Mouse (Mus musculus): ENCODE data around the gene Aup1. TPM values are rescaled to one million over a fixed set of nuclear protein-coding genes. Genes with fewer than 3 reads are reported as not detected.

The Aup1 gene
- polyA plus RNA-seq, 1 experiment, result 339 TPM

DNA sequence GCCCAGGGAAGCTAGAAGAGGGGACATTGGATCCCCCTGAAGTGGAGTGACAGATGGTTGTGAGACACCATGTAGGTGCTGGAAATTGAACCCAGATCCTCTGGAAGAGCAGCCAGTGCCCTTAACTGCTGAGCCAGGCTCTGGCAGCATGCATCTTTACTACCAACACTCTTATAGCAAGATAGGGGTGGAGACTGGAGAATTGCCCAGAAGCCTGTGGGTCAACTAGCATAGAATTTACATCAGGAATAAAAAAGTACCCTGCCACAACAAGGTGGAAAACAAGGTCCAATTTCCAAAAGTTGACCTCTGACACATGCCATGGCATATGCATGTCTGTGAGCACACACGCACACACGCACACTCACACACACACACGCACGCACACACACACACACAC is 29.1 kb upstream of the Aup1 start:
- TF ChIP-seq GATA1 (IDR thresholded peaks at IDR 0.05; ENCODE audit: low read length), result no peak
- TF ChIP-seq TAL1 (IDR thresholded peaks at IDR 0.05; ENCODE audit: low read length), result no peak
- no peak overlapping the region for H3K4me3 ChIP-seq (replicated peaks)
- no peaks in the 10 kb centered on the region for H3K9me3 ChIP-seq (ENCODE audit: control insufficient read depth, low read length)
- H3K36me3 ChIP-seq (ENCODE audit: control insufficient read depth), result peaks cover 83% of the 10 kb centered on the region
- H3K27me3 ChIP-seq (ENCODE audit: control insufficient read depth), result no peaks in the 10 kb centered on the region; the same call in 1 of the 2 replicates
- peaks cover 88% of the 10 kb centered on the region for H3K4me1 ChIP-seq (ENCODE audit: control insufficient read depth)

DNA sequence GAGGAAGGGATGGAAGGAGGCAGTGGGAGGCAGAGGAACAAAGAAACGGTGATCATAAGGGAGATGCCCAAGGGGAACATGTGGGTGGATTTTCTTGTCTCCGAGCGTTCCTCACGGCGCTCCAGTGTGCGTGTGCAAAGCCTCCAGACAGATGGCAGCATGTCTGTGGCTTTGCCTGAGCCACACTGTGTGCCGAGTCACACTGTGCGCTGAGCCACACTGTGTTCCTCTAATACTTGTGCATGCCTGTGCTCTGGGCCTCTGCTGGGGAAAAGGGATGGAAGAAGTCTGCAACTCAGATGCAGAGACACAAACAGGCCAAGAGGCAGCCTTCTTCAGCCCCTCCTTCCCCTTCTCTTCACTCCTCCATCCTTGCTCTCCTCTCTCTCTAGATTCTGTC is 27.0 kb upstream of the Aup1 start:
- H3K36me3 ChIP-seq (ENCODE audit: control insufficient read depth), result peaks cover 88% of the 10 kb centered on the region
- TF ChIP-seq TAL1 (IDR thresholded peaks at IDR 0.05; ENCODE audit: low read length) (no peak), GATA1 (IDR thresholded peaks at IDR 0.05; ENCODE audit: low read length) (no peak)
- peaks cover 88% of the 10 kb centered on the region for H3K4me1 ChIP-seq (ENCODE audit: control insufficient read depth)
- H3K27me3 ChIP-seq (ENCODE audit: control insufficient read depth), result peaks cover 3% of the 10 kb centered on the region; the same call in 1 of the 2 replicates
- H3K4me3 ChIP-seq (replicated peaks), result no peak overlapping the region
- no peaks in the 10 kb centered on the region for H3K9me3 ChIP-seq (ENCODE audit: control insufficient read depth, low read length)

DNA sequence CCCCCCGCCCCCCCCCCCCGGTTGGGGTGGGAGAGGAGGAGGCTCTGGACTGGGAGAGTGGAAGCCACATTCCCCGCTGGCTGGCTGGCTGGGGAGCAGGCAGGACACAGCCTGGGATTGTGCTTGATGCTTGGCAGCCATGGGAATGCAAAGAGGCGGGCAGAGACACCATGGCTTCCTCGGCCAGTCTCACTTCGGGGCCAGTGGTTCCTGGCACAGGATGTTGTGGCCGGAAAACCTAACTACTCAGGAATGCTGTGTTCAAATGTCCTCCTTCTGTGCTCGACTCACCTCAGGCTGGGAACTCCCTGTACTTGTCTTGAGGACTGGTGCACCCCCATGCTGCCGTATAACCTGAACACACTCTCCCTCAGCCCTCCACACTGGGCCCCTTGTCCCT is 26.6 kb upstream of the Aup1 start:
- Histone ChIP-seq H3K9me3 (ENCODE audit: control insufficient read depth, low read length) (no peaks in the 10 kb centered on the region), H3K36me3 (ENCODE audit: control insufficient read depth) (peaks cover 90% of the 10 kb centered on the region), H3K27me3 (ENCODE audit: control insufficient read depth) (peaks cover 3% of the 10 kb centered on the region; the same call in 1 of the 2 replicates), H3K4me1 (ENCODE audit: control insufficient read depth) (peaks cover 88% of the 10 kb centered on the region), H3K4me3 (replicated peaks) (no peak overlapping the region)
- TF ChIP-seq TAL1 (IDR thresholded peaks at IDR 0.05; ENCODE audit: low read length) (no peak), GATA1 (IDR thresholded peaks at IDR 0.05; ENCODE audit: low read length) (no peak)

DNA sequence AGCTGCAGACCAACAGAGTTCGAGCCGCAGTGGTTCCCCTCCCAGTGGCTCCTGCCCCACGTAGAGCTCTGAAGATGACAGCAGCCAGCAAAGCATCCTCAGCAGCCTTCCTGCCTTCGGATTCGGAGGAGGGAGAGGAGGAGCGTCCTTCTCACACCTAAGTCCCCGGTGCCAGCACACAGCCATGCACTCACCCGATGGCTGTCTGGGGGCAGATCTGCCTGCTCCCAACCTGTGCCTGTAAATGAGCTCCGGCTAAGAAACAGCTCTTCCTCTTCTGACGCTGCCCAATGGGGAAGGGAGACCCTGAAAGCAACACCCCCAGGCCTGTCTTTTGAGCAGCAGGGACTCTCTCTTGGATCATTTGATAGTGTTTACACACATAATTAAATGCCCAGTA is 24.5 kb upstream of the Aup1 start:
- H3K9me3 ChIP-seq (ENCODE audit: control insufficient read depth, low read length), result no peaks in the 10 kb centered on the region
- H3K36me3 ChIP-seq (ENCODE audit: control insufficient read depth), result peaks cover 75% of the 10 kb centered on the region
- TF ChIP-seq GATA1 (IDR thresholded peaks at IDR 0.05; ENCODE audit: low read length) (no peak), TAL1 (IDR thresholded peaks at IDR 0.05; ENCODE audit: low read length) (no peak)
- peaks cover 84% of the 10 kb centered on the region for H3K4me1 ChIP-seq (ENCODE audit: control insufficient read depth)
- H3K4me3 ChIP-seq (replicated peaks), result no peak overlapping the region
- peaks cover 14% of the 10 kb centered on the region for H3K27me3 ChIP-seq (ENCODE audit: control insufficient read depth)

DNA sequence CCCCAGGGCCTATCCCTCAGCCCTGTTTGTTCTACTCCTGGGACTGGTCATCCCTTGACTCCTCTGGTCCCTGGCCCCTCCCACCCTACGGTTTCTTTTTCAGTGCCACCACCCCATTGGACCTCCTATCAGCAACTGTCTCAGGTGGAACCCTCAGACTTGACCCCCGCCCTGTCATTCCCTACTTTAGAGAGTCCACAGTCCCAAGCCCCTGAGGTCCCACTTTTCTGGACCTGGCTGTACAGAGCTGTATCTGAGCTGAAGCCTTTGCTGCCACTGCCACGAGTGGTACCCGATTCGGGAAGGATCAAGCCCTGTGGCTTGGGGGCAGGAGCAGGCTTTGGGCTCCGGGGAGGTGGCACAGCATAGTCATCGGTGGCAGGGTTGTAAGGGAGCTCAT is 23.2 kb upstream of the Aup1 start:
- Histone ChIP-seq H3K27me3 (ENCODE audit: control insufficient read depth) (peaks cover 25% of the 10 kb centered on the region), H3K4me3 (replicated peaks) (peak overlapping the region; percentile 74), H3K4me1 (ENCODE audit: control insufficient read depth) (peaks cover 87% of the 10 kb centered on the region), H3K9me3 (ENCODE audit: control insufficient read depth, low read length) (no peaks in the 10 kb centered on the region), H3K36me3 (ENCODE audit: control insufficient read depth) (peaks cover 65% of the 10 kb centered on the region)
- no peak for TF ChIP-seq TAL1 (IDR thresholded peaks at IDR 0.05; ENCODE audit: low read length)
- TF ChIP-seq GATA1 (IDR thresholded peaks at IDR 0.05; ENCODE audit: low read length), result no peak

DNA sequence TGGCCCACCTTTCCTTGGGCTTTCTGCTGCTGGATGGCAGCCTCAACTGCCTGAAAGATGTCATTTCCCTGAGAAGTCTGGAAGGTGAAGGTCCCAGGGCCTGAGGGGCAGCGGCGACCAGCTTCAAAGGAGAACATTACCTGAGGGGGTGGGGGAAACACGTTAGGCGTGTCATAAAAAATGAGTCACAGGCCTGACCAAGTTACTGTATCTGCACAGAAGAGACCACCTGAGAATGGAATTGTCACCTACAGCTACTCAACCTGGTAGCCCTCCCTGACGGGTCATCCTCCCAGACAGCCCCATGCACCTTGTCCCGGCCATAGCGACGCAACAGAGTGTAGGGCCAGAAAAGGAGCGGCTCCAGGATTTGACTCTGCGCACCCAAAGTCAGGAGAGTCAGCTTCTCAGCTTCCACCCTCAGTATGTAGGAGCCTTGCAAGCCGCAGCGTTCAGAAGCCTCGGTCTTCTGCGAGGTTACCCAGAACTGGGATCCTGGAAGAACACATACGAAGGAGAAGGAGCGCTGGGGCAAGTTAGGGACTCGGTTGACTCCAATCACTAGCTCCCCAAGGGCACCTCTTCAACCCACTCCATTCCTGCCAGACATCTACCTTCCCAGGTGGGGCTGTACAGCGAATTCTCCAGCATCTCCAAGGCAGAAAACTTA is 22.3 kb upstream of the Aup1 start:
- peaks cover 87% of the 10 kb centered on the region for H3K4me1 ChIP-seq (ENCODE audit: control insufficient read depth)
- TF ChIP-seq TAL1 (IDR thresholded peaks at IDR 0.05; ENCODE audit: low read length), result no peak
- no peak for TF ChIP-seq GATA1 (IDR thresholded peaks at IDR 0.05; ENCODE audit: low read length)
- no peaks in the 10 kb centered on the region for H3K9me3 ChIP-seq (ENCODE audit: control insufficient read depth, low read length)

DNA sequence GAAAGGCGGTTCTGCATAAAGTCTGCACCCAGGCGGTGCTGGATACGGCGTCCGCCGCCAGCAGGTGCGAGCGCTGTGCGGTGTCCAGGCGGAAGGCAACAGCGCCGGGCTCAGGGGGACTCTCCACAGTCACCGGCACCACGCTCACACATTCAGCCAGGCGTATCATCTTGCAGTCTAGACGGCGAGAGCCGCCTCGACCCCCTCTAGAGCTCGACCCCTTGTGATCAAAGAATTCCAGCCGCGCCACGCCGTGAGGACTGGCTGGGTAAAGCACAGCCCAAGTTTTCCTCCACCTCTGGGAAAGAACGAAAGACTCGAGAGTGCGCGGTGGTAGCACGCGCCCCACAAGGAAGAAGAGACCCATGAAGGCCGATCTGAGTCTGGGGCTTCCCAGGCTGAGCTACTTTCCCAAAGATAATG is 21.5 kb upstream of the Aup1 start:
- H3K9me3 ChIP-seq (ENCODE audit: control insufficient read depth, low read length), result no peaks in the 10 kb centered on the region
- H3K4me3 ChIP-seq (replicated peaks), result peak overlapping the region; percentile 74
- H3K36me3 ChIP-seq (ENCODE audit: control insufficient read depth), result peaks cover 49% of the 10 kb centered on the region
- H3K27me3 ChIP-seq (ENCODE audit: control insufficient read depth), result peaks cover 25% of the 10 kb centered on the region
- peaks cover 85% of the 10 kb centered on the region for H3K4me1 ChIP-seq (ENCODE audit: control insufficient read depth)
- TF ChIP-seq GATA1 (IDR thresholded peaks at IDR 0.05; ENCODE audit: low read length) (no peak), TAL1 (IDR thresholded peaks at IDR 0.05; ENCODE audit: low read length) (no peak)

More for the DNA sequence above, 22.3 kb upstream of the Aup1 start:
- Histone ChIP-seq H3K4me3 (replicated peaks) (peak overlapping the region; percentile 74), H3K36me3 (ENCODE audit: control insufficient read depth) (peaks cover 56% of the 10 kb centered on the region), H3K27me3 (ENCODE audit: control insufficient read depth) (peaks cover 25% of the 10 kb centered on the region)

DNA sequence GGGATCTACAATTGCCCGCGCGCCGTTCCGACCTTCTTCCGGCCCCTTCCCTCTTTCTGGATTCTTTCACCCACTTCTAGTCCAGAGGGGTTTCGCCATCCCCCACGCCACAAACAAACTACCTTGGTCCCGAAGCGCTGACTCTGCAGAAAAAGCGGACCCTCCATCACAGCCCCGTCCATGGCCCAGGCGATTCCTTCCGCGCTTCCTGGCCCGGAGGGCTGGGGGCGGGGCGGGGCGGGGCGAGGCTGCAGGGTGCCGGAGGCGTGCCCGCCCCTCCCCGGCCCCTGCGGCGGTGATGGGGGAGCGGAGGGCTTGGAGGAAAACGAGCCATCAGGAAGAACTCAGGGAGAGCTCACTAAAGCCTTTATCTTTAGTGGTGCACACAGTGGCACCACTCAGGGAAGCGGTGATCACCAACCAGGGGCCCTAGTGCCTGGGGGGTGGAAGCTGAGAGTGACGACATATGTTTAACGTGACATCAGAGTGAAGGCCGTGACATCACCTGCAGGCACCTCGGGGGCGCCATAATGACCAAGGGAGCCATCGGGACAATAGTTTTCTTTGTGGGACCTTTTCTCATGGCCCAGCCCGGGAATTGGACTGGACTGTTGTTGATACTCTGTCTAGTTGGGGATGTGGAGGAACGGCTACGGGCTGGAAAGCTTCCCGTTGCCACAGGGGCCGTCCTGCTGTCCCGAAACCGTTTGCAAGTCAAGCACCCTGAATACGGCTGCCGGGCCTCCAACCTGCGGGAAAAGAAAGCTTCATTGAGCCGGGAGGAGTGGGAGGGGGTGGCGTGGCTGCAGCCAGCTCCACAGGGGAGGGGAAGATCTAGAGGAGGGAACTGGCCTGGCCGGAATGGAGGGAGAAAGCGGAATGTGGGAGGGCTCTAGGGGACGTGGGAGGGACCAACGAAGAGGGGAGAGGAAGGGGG is 20.8 kb upstream of the Aup1 start, which contains the start of the genes Dok1 and Loxl3:
Dok1 (minus strand) TSS at position 223 of the 937 bp plus-strand sequence.
Loxl3 (plus strand) TSS at position 925 of the 937 bp plus-strand sequence.
- H3K27me3 ChIP-seq (ENCODE audit: control insufficient read depth), result peaks cover 25% of the 10 kb centered on the region
- H3K36me3 ChIP-seq (ENCODE audit: control insufficient read depth), result peaks cover 41% of the 10 kb centered on the region

More for the DNA sequence above, 20.8 kb upstream of the Aup1 start, which contains the start of the genes Dok1 and Loxl3:
- no peaks in the 10 kb centered on the region for H3K9me3 ChIP-seq (ENCODE audit: control insufficient read depth, low read length)
- peaks cover 85% of the 10 kb centered on the region for H3K4me1 ChIP-seq (ENCODE audit: control insufficient read depth)
- no peak for TF ChIP-seq TAL1 (IDR thresholded peaks at IDR 0.05; ENCODE audit: low read length)
- no peak for TF ChIP-seq GATA1 (IDR thresholded peaks at IDR 0.05; ENCODE audit: low read length)
- H3K4me3 ChIP-seq (replicated peaks), result peak within 1 kb of the TSS; percentile 74

Measured in erythroblast, embryonic 14.5 days (primary cell).